Mouse (Mus musculus): ENCODE measurements around the gene Prdm16. TPM values are rescaled to one million over a fixed set of nuclear protein-coding genes. Genes with fewer than 3 reads are reported as not detected.

Prdm16 gene
- total RNA-seq, 2 experiments from 2014 or later, result 12.9 to 13.4 TPM

DNA sequence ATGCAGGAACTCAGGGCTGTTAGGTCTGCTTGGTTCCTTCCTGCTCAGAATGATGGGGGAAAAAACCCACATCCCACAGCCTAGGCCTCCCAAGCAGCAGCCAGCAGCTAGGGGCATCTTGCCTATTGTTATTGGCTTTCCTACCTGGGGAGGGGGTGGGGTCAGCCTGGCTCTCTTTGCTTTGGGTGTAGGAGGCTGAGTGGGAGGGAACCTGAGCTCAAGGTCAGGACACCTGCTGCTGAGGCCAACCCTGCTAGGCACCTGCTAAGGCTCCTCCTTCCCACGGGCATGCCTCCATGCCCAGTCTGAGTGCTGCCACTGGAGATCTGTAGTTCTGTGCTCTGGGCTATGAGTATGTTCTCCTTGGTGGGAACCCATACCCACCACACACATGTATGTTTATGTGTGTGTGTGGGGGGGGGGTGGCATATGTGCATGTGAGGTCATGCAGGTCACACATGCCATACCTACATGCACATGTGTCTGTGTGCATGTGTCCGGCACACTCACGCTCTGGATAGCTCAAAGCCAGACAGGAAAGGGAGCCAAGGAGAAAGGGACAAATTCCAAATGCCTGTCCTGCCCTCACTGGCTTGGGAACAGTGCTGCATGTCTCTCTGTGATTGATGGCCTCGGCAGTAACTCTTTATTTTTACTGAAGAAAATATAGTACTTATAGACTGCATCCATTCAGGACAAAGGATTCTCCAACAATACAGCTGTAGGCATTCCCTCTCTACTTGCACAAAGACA lies 139.1 kb downstream of the Prdm16 start:
- intact Hi-C loops (cut with DNase I), result loop anchor here (5.0 kb wide), 2 partner anchors 95 to 140 kb away; partner anchors contain the start of gene Prdm16

DNA sequence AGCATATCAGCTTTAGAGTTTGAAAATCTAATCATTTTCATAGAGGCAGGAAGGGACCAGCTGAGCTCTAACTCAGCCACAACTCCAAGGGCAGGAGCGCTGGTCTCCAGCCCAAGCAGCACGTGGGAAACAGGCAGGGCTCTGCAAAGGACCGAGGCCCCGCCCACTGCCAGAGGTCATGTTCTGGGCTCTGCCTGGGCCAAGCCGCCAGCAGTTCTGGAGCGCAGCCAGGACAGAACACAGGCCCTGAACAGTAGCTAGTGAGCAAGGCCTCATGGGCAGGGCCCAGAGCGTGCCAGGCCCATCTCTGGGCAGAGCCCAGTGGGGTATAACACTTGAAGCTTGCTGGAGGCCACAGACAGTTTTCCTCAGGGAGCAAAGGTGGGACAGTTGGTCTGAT lies 139.7 kb downstream of the Prdm16 start:
- intact Hi-C loops (cut with DNase I), result loop anchor here (5.0 kb wide), 2 partner anchors 95 to 140 kb away; partner anchors contain the start of gene Prdm16
- DNase-seq (ENCODE audit: low spot score), result peak; percentile 84

More for the DNA sequence above, 139.1 kb downstream of the Prdm16 start:
- DNase-seq (ENCODE audit: low spot score), result no peak

DNA sequence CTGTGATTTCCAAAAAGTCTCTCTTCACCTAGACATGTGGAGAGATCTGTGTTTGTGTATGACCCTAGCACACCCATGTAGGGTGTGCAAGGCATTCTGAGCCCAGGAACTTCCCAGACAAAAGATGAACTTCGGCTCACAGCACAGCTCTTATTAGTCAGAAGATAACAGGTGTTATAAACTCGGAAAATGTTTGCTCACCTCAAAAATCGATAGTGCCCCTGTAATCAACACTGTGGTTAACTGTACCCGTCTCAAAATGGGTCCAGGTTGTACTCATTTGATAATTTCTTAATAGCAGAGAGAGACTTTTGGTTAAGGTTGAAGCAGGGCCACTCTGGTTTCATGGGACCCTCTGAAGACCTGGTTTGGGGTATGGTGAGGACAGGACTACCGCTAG lies 140.2 kb downstream of the Prdm16 start:
- intact Hi-C loops (cut with DNase I), result loop anchor here (5.0 kb wide), 2 partner anchors 94 to 141 kb away; partner anchors contain the start of gene Prdm16
- DNase-seq (ENCODE audit: low spot score), result no peak

DNA sequence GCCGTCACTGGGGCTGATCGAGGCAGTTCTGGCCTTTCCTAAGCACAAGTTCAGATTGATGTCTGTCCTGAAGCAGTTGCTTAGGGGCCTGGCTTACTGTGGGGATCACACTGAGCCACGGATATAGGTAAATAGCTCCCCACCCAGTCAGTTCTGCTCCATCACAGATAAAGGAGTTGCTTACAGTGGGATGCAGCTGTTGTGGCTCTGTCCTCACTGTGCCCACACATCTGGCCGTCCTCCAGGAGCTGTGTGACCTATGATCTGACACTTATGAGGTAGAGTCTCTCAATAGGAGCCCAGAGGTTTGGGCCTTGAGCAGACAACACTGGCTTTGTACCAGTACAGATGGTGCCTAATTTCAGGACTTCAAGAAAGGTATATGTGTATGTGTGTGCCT lies 142.7 kb downstream of the Prdm16 start:
- no peak for DNase-seq (ENCODE audit: low spot score)
- intact Hi-C loops (cut with DNase I), result no loop called here

DNA sequence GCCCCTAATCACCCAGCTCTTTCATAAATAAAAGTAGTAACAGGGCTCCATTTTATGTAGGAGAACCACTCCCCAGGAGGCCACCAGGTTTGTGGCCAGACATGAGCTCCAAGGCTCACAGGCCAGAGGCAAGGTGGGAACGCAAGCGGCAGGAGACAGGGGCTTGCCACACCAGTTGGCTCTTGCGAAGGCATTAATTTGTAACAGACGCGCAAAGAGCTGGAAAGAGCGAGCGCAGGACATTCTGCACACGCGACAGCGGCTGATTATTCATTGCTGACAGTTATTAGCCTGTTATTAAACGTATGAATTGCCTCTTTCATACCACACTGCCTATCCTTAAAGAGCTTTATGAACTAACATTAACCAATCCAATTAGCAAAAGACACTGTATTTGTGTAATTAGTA lies 144.0 kb downstream of the Prdm16 start:
- DNase-seq (ENCODE audit: low spot score), result no peak
- intact Hi-C loops (cut with DNase I), result no loop called here

DNA sequence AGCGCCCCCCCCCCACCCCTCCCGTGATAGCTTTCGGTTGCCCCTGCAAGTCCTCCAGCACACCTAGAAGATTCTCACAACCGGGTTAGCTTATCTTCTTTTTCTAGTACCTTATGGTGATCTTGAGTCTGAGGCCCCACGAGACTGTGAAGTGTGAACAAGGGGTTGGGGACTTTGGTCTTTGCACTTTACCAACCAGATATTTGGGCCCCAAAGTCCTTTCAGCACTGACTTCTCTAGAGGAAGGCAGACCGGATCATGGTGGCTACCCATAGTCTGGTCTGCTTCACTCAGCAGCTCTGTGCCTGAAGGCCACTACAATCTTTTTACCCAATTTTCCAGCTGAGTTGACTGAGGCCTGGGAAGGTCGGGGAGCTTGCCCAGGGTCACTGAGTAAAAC lies 144.4 kb downstream of the Prdm16 start:
- no peak for DNase-seq (ENCODE audit: low spot score)
- intact Hi-C loops (cut with DNase I), result no loop called here

DNA sequence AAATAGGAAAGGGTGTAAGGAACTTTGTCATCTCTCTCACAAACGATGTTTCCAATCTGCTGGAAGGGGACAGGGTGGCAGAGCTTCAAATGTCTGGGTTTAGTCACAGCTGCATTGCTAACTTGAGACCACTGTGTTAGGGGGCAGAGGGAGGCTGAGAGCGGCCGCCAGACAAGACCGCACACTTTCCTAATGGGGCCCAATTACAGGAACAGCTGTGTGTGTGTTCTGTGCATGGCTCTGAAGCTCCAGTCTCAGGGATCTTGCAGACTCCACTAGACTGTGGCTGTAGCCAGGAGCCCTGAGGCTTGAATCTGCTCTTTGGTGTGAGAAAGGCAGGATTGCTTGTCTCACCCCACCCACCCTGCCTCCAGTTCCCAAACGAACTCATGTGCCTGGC lies 148.6 kb downstream of the Prdm16 start:
- intact Hi-C loops (cut with DNase I), result no loop called here
- DNase-seq (ENCODE audit: low spot score), result no peak

DNA sequence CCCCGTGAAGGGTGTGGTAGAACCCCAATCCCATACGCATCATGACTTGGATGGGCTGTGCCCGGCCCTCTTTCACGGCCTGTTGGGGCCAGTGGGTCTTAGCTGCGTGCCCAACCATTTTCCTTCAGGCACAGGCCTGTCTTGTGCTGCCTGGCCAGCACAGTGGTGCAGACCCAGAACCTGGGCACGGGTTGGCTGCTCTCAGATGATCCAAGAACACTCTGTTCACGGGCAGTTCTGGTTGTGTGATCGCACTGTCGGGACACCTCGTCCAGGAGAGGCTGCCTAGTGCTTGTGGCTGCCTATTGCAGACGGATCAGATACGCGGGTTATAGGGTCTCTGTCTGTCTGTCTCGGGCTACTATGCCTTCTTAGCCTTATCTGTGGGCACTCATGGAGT lies 154.0 kb downstream of the Prdm16 start:
- no peak for DNase-seq (ENCODE audit: low spot score)

DNA sequence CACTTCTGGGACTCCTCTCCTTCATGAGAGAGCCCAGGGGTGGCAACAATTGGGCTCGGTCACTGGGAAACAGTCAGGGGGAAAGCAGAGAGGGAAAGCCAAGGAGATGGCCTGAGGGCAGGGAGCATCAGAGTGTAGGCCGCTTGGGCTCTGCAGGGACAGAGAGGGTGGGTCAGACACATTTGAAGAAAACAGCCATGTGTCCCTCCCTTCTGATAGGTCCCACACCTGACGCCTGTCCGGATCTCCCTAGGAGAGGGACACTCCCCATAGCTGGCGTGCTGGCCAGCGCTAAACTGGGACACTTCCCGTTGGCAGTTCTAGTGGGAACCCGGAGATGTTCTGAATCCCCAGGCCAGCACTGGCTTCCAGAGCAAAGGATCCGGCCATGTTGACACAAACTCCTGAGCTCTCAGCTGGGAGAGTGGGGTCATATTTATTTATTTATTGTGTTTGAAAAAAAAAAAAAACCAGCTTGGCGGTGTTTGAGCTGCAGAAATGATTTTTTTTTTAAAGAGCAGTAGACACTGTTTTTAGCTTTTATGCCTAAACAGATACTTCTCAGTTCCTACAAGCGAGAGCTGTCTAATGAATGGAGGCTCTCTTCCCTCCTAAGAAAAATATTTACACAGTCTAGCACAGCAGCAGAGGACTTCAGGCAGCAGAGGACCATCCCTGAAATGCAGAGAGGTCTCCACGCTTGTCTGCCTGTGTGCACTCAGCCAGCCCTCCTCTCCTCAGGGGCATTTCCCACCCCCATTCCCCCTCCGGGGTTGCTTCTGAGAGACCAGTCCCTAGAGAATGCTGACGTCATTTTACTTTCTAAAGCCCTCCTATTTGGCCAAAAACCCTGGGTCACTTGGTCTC lies 154.7 kb downstream of the Prdm16 start:
- intact Hi-C loops (cut with DNase I), result no loop called here
- no peak for DNase-seq (ENCODE audit: low spot score)

More for the DNA sequence above, 154.0 kb downstream of the Prdm16 start:
- intact Hi-C loops (cut with DNase I), result no loop called here

DNA sequence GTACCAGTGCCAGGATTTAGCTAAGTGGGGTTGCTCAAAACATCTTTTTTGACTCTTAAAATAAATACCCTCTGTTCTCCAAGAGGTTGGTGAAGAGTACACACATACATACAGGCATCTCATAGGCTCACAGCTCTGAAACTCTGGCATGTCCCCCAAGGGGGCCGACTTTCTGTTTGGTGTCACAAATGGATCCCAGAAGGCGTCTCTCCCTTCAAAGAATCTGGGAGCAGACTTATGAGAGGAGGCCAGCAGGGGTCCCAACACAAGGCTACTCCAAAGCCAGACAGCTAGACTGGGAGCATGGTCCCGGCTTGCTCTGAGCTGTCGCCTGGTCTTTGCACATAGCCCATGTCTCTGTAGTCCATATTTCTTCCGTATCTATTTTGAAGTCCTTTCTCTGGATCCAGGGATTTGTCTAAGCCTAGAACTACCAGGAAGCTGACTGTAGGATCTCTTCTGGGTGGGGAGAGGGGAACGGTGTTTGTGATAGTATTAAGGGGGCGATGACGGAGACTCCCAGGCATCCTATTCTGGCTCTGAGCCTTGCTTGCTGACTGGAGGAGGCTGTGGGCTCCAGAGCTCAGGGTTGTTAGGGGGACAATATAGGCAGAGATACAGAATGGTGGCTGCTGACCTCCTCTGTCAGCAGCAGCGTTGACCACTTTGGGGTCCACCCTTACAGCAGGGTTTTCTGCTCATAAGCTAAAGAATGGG lies 156.0 kb downstream of the Prdm16 start:
- DNase-seq (ENCODE audit: low spot score), result no peak
- intact Hi-C loops (cut with DNase I), result no loop called here

DNA sequence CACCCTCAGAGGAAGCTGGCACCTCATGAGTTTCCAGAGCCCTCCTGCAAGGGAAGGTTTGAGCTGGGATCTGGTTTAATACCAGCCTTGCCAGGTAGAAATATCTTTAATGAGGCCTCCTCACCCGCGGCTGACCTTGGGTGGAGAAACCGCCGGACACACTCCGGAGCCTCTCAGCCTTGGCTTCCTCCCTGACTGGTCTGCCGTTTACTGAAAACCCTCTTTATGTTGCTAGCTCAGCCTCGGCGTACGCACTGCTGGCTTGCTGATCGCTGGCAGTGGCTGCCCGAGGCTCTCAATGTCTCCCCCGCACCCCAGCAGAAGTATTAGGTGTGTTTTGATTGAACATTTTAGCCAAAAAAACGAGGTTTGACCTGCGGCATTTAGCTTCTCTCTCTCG lies 156.5 kb downstream of the Prdm16 start:
- intact Hi-C loops (cut with DNase I), result no loop called here
- no peak for DNase-seq (ENCODE audit: low spot score)

DNA sequence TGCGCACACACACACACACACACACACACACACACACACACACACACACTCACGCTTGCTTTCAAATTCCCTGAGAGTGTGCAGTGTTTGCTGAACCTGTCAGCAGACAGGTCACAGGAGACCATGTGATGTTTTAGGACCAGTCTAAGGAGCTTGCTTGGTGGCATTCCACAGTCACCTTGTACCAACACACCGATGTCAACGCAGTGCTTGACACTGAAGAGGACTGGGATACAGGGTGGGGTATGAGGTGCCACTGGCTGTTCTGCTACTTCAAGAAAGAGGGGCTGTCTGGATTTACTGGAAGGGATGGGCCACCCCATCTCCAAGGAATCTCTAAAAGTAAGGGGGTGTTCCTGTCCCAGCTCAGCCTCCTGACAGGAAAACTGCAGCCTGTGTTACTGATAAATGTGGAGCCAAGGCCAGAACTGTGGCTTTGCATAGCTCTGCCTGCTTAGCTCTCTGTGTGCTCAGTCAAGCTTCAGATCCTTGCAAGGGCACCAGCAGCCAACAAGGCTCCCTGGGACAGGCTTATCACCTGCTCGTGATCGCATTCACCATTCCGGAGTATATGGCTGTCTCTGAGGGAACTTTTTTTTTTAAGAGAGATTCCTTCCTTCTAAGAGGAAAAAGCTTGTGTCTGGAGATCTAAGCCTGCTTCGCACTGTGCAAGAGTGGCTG lies 157.6 kb downstream of the Prdm16 start:
- intact Hi-C loops (cut with DNase I), result no loop called here
- no peak for DNase-seq (ENCODE audit: low spot score)

DNA sequence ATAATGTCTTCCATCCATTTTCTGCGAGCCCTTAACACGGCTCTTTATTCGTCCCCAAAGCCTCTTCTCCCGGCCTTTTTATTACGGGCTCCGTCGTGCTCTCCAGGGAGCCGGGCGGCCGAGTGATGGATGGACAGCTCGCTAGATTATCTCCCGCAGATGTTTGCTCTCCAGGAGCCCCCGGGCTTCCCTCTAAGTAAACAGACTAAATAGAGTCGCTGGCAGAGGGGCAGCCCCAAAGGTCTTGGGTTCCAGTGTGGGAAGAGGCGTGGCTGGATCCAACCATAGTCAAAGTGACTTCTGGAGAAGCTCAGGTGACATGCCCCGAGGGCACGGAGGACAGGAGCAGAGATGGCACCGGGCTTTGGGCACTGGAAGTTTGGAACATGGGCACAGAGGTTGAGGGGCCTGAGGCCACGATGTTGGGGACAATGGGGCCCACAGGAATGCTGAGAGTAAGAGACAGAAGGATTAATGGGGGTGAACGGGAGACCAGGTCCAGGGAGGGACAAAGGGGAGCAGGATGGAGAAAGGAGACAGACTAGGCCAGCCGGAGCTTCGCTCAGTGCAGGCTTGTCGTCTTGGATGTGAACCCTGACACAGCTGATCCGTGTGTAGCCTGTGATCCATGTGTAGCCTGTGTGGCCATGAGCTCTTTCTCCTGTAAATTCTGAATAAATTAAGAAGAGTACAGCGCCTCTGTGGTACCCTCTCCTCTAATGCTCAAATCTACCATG lies 162.9 kb downstream of the Prdm16 start:
- intact Hi-C loops (cut with DNase I), result no loop called here

DNA sequence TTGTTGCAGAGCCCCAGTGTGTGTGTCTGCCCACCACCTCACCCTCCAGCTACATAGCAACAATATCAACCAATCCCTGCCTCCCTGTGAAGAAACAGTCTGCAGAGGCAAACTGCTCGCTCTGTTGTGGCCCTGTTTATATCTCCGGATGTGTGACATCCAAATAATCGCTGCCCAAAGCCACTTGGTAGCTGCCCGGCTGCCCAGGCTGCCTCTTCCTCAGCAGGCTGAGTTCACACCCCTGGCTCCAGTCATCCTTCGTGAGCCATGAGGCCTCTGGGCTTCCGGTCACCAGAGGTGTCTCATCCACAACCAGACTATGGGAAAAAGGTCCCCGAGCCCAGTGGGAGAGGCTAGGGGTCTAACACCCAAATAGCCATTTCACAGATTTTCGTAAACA lies 164.1 kb downstream of the Prdm16 start:
- no peak for DNase-seq (ENCODE audit: low spot score)
- intact Hi-C loops (cut with DNase I), result no loop called here

More for the DNA sequence above, 162.9 kb downstream of the Prdm16 start:
- no peak for DNase-seq (ENCODE audit: low spot score)

DNA sequence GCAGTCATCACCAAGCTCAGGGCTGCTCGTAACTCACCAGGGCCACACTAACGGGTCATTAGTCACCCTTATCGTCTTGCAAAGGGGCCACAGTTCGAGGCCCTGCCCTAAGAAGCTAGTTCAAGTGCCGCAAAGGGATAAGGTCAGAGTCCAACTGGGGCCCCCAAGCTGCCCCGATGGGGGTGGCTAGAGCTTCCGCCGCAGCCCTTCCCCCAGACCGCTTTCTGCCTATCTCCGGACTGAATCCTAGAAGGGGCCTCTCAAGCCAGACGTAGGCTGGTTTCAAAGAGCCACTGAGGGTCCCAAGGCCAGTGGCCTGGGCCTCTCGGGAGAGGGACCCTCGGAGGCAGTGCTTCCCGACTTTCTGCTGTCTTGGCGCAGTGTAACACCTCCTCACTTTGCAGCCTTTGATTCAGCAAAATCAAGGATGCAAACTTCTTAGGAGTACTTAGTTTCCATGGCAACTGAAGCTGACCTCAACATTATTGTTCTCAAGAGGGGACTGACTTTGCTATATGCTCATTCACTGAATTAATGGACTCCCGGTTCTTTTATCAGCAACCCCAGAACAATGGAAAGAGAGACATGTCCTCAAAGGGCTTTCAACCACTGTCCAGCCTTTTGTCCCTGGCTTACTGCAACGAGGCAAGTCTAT lies 165.1 kb downstream of the Prdm16 start:
- no peak for DNase-seq (ENCODE audit: low spot score)
- intact Hi-C loops (cut with DNase I), result no loop called here

DNA sequence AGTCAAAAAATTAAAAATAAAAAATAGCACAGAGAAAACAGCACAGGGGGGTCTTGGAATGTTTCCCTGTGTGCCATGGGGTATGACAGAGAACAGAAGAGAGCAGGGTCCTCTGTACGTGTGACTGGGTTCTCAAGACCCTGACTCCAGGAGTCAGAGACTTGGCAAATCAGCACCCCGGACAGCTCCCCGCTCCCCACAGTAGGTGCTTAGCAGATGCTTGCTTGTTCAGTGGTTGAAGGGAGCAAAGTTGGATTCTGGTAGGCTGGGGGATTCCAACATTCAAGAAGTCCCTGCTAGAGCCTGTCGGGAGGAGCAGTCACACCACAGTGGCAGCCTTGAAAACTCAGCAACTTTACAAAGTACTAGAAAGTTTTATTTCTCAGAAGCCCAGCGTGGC lies 170.4 kb downstream of the Prdm16 start:
- intact Hi-C loops (cut with DNase I), result no loop called here
- no peak for DNase-seq (ENCODE audit: low spot score)

DNA sequence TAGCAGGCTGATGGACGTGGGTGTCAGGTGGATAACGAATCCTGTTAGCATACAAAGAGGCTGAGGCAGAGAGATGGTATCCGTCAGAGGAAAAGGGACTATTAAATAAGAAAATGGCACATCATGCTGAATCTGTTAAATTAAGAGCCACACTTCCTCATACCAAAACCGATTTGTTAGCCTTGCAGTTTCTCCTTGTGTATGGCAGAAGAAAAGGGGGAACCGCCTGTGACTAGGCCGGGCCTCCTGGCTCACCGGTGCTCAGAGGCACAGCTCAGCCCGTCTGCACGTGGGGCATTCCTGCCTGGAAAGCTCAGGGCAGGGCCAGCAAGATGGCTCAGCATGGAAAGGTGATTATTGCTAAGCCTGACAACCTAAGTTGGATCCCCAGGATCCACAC lies 171.6 kb downstream of the Prdm16 start:
- intact Hi-C loops (cut with DNase I), result no loop called here
- no peak for DNase-seq (ENCODE audit: low spot score)

DNA sequence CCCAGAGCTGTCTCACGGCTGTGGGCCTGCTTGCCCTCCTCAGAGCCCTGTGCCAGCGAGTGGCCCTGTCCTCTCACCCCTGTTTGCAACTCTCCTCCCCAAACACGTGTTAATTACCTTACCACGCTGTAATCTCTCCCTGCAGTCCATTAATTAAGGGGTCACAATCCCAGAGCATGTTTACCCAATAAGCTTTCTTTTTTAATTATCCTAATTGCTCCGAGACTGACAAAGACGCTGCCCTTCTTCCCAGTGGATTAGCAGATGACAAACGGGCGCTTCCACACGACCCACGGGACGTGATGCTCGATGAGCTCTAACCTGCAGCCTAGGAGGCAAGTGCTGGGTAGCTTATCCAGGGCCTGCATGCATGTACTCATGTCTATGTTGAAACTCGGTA lies 176.7 kb downstream of the Prdm16 start:
- intact Hi-C loops (cut with DNase I), result no loop called here

DNA sequence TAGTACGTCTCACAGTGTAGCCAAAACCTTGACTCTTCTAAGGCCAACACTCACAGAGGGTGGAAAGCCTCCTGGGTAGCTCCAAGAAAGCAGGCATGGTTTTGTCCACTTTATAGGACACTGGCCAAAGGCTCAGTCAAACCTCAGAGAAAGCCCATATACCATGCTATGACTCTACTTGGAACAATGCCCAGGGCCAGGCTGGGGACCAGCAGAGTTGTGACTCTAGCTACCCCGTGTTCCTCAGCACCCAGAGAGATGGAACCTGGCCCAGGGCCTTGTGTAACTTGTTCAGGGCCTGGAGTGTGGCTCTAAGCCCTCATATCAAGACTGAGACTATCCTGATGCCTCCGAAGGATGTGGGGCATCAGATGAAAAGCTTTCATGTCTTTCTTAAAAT lies 178.9 kb downstream of the Prdm16 start:
- intact Hi-C loops (cut with DNase I), result no loop called here
- DNase-seq (ENCODE audit: low spot score), result no peak

More for the DNA sequence above, 176.7 kb downstream of the Prdm16 start:
- DNase-seq (ENCODE audit: low spot score), result no peak

All from heart, postnatal 25 days (tissue).